Mouse (Mus musculus) cerebellum, adult 2 months (tissue): Measurements from ENCODE around the gene Mdfi.

Source experiments
- CTCF ChIP-seq: fragments of 200-500 bp; IDR thresholded peaks from 2 replicates; pipeline ENCODE4 v1.5.1; 2011; ENCODE audit warnings: low read depth, mild to moderate bottlenecking, control low read depth, low read length, moderate library complexity, borderline replicate concordance; ENCODE audit not compliant: insufficient read depth
- POLR2A ChIP-seq: fragments of 200-500 bp; IDR thresholded peaks from 2 replicates; pipeline ENCODE4 v1.6.1; 2011; ENCODE audit warnings: low read length, control low read depth, borderline replicate concordance; ENCODE audit not compliant: insufficient read depth

DNA sequence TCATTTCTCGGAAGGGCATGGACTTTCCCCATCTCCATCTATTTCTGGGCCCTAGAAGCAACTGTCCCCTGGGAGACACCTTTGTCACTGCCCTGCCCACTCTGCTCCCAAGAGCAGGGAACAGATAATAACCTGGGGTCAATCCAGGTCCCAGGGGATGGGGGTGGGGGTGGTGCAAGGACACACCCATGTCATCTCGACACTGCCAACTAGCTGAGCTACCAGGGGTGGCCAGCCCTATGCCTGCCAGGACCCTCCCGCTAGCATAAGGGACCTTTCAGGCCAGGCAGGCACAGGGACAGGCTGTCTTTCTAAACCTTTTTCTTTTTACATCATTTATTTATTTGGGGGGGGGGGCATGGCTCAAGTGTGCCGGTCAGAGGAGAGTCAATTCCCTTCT lies 28.5 kb upstream of the Mdfi start:
- no peak for TF ChIP-seq CTCF
- TF ChIP-seq POLR2A = no peak
